Mouse (Mus musculus): ENCODE data around the gene 1700093K21Rik.
"Not testable (repeated sequence)": the region's sequence is repeated elsewhere in the genome, so short reads cannot be mapped to it uniquely, and the experiment has no call there.

1700093K21Rik gene

DNA sequence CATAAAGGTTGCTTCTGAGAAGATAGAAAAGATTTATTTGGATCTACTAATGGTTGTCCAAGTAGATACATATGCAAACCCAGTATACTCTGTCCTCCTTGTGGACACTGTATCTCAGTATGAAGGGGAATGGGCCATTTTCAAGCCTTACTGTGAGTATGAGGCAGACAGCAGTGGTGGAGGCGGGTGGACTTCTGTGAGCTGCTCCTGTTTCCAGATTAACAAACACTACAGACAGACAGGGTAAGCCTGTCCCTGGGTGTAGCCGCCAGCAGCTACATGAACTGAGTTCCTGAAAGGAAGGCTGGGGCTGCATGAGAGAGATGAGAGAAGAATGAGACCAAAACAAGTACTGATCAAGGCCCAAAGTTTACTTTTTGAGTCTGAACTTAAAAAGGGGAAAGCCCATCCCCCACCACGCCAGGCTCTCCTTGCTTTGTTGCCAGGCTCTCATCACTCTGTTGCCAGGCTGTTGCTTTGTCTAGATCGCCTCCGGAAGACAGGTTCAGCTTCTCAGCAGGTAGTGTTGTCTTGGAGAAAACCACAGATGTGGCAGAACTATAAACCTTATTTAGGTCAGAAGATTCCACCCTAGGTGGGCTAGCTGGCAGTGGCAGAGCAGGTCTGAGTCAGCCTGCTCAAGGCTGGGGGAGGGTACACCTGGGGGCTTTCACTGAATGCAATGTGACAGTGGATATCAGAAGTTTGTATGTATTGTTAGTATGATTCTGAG, at the start of gene 1700093K21Rik:
1700093K21Rik (minus strand) TSS at position 683 of the 733 bp plus-strand sequence.
- no peak for DNase-seq

- DNase-seq: no peak
Measured at GRCm38 (mm10) chr11:23570130-23570529, 49.2 kb upstream of the 1700093K21Rik start.

DNA sequence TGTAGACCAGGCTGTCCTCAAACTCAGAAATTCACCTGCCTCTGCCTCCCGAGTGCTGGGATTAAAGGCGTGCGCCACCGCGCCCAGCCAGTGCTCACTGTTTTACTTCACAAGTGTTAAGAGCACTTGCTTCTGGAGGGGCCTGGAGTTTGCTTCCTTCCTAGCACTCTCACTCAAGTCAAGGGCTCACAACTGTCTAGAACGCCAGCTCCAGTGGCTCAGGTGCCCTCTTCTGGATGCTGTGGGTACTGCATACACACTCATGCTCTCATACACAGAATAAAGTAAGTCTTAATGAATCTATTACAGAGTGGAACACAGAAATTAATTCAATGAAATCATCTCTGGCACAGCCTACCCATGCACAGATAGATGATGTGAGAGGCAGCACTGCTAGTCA, 44.8 kb upstream of the 1700093K21Rik start:
- DNase-seq: peak; percentile 83

- DNase-seq: no peak
Measured at GRCm38 (mm10) chr11:23557039-23557630, 36.2 kb upstream of the 1700093K21Rik start.

- no peak for DNase-seq
Measured at GRCm38 (mm10) chr11:23537446-23537845, 16.5 kb upstream of the 1700093K21Rik start.

DNA sequence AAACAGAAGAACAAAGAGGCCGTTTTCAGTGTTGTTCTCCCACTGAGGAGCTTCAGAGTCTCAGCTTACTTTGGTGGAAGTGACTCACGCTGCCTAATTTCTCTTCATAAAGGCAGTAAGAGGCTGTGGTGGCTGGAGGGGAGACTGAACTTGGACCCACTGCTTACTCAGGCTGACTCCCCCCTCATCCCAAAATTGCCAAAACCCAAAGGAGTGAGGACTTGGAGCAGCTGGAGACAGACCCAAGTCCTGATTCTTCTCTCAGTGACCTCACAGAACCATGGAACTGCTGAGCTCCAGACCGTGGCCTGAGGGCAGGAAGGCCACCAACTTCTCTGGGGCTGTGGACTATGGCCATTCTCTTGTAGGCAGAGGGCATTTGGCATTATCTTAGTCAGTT, 2.0 kb downstream of the 1700093K21Rik start:
- DNase-seq: no peak

DNA sequence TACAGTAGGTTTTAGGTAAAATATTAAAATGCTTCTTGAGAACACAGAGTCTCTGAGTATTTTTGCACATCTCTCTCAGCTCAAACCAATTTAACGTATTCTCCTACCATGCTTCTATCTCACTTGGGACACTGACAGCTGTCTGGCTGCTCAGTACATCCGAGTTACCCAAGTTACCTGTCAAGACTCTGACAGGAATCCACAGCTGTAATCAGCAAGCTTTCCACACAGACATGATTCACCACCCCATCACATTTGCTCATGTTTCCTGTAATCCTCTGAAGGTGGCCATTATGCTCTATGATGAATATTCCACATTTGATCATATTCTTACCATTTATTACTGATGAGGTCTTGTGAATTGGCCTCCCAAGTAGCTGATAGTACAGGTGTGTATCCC, 5.6 kb downstream of the 1700093K21Rik start:
- DNase-seq: no peak

- DNase-seq: not testable (repeated sequence)
Measured at GRCm38 (mm10) chr11:23514785-23515184, 6.2 kb downstream of the 1700093K21Rik start.

DNA sequence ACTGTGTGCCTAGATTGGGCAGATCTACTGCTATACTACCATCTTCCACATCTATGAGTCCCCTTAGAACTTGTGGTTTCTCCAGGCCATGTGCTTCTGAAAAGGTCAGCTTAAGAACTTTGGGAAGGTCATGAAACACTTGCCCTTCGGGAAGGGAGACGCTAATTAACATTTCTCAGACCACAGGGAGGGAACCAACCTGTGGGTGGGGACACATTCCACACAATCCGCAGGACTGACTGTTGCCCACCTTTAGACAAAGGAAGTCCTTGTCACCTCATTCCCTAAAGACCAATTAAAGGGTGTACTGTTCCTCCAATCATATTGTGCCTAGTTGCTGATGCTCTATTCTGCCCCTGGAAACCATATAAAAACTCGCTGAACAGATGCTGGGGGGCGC, 16.2 kb downstream of the 1700093K21Rik start:
- not testable (repeated sequence) for DNase-seq

DNA sequence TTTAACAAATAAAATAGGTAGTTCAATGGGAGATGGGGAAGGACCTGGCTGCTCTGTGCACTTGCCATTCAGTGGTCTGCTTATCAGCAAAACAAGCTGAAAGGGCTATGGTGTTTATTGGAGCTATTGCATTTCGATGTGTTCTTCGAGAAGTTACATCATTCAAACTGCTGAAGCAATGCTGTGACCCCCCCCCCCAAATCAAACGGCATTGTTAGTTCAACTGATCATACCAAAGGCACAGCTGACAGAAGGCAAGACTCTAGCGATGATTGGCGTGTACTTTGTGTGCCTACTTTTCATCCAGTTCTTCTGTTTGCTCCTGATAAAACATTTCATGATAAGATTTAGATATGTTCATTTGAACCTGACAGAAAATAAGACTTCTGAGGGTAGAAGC, 22.3 kb downstream of the 1700093K21Rik start:
- no peak for DNase-seq

GRCm38 (mm10) chr11:23497718-23498509, 23.0 kb downstream of the 1700093K21Rik start, which contains the start of gene Ahsa2:
TSS of gene Ahsa2 (minus strand) at chr11:23498030.
- peak; percentile 99 for DNase-seq

DNA sequence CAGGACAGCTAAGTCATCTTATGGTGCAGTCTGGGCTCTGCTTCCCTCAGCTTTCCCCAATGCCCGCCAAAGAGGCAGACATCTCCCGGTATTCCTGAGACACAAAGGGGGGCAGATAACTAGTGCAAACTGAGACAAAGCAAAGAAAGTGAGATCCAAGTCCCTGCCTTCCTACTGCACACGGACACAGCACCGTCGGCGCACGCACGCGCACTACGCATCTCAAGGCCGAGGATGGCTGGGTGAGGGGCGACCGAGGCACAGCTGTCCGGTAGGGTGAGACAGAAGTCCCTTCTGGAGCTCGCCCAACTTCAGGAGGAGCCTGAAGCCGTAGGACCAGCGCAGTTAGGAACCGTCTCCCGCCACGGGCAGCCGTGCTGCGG, 23.6 kb downstream of the 1700093K21Rik start:
- peak; percentile 70 for DNase-seq

GRCm38 (mm10) chr11:23496661-23497060, 24.3 kb downstream of the 1700093K21Rik start:
- DNase-seq: no peak

DNA sequence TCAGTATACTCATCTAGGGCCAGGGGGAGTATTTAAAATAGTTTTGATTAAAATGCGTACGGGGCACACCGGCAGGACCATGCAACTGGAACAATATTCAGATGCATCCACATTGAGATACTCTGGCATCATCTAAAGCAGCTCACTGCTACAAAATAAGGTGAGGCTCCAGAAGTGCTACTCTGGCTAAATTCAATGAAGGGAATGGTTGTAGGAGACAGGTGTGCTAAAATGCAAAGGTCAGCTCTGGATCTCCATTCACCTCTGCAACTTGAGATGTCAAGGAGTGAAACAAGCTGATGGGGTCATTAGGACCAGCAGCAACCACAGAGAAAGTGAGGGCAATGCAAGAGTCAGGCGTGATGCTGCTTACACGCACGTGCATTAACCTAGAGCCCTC, 25.7 kb downstream of the 1700093K21Rik start:
- no peak for DNase-seq

GRCm38 (mm10) chr11:23492048-23492790, 28.7 kb downstream of the 1700093K21Rik start:
- no peak for DNase-seq

- DNase-seq: no peak
Measured at GRCm38 (mm10) chr11:23489955-23490354, 31.0 kb downstream of the 1700093K21Rik start.
